Mouse (Mus musculus) lung, postnatal 0 days (tissue): ENCODE measurements around the gene Fgfr3.

Source experiments
- CTCF ChIP-seq: IDR thresholded peaks from 2 replicates; pipeline ENCODE4 v1.5.1; 2016; ENCODE audit warnings: antibody characterized with exemption, mild to moderate bottlenecking
- EP300 ChIP-seq: IDR thresholded peaks from 2 replicates; pipeline ENCODE4 v1.6.1; 2016; ENCODE audit warnings: antibody characterized with exemption, mild to moderate bottlenecking, control low read depth

GRCm38 (mm10) chr5:33697534-33697933, 23.9 kb upstream of the Fgfr3 start:
- no peak for TF ChIP-seq CTCF
- no peak for TF ChIP-seq EP300
